Mouse (Mus musculus): Measurements from ENCODE around the gene Noct.

- TF ChIP-seq CTCF (IDR thresholded peaks at IDR 0.05; ENCODE audit: low read depth) (no peak), EP300 (IDR thresholded peaks at IDR 0.05; ENCODE audit: low read depth) (no peak)
These were observed 32.2 kb downstream of the Noct start for GRCm38 (mm10) chr3:51256450-51256849.
